Mouse (Mus musculus): ENCODE data around the gene Olfr723. TPM values are rescaled to one million over a fixed set of nuclear protein-coding genes. Genes with fewer than 3 reads are reported as not detected.

Olfr723 gene
- not detected for polyA plus RNA-seq (2017; shearing (Covaris generic))

GRCm38 (mm10) chr14:49931687-49932086 is at the start of gene Olfr723:
Gene Olfr723, minus strand, starts transcription at chr14:49931787.

GRCm38 (mm10) chr14:49963174-49963573 is 31.6 kb upstream of the Olfr723 start, which contains the start of gene Olfr724:
Gene Olfr724, minus strand, starts transcription at chr14:49963274.

GRCm38 (mm10) chr14:49901899-49902298 is 29.7 kb downstream of the Olfr723 start, which contains the start of gene Olfr722:
Gene Olfr722, minus strand, starts transcription at chr14:49901999.

Other genes with a start within 250 kb of the Olfr723 start
- not detected for gene Armh4, start 148.4 kb downstream of the Olfr723 start, polyA plus RNA-seq (2017; shearing (Covaris generic))
- gene Olfr722, start 29.8 kb downstream of the Olfr723 start, polyA plus RNA-seq (2017; shearing (Covaris generic)) = not detected
- not detected for gene Olfr724, start 31.5 kb upstream of the Olfr723 start, polyA plus RNA-seq (2017; shearing (Covaris generic))
- not detected for gene Olfr725, start 108.6 kb upstream of the Olfr723 start, polyA plus RNA-seq (2017; shearing (Covaris generic))
- gene Olfr726, start 159.2 kb upstream of the Olfr723 start, polyA plus RNA-seq (2017; shearing (Covaris generic)) = not detected
- not detected for gene Olfr727, start 191.4 kb upstream of the Olfr723 start, polyA plus RNA-seq (2017; shearing (Covaris generic))
- gene Olfr728, start 210.9 kb upstream of the Olfr723 start, polyA plus RNA-seq (2017; shearing (Covaris generic)) = not detected
- gene Olfr729, start 221.1 kb upstream of the Olfr723 start, polyA plus RNA-seq (2017; shearing (Covaris generic)) = not detected

Data from activated CD4-positive, CD25-positive, alpha-beta regulatory T cell, adult 9 weeks (primary cell).